Mouse (Mus musculus): ENCODE data around the gene 1700001P01Rik.
A peak's percentile ranks its signal among the peaks of the same experiment; 100 is the strongest.

The 1700001P01Rik gene

GRCm38 (mm10) chr11:97775808-97776496, at the start of gene 1700001P01Rik:
TSS of gene 1700001P01Rik (minus strand) at chr11:97775918.
- DNase-seq (ENCODE audit: low spot score), result no peak

- DNase-seq (ENCODE audit: low spot score), result no peak
These were observed 49.6 kb upstream of the 1700001P01Rik start for GRCm38 (mm10) chr11:97825295-97825694.

- no peak for DNase-seq (ENCODE audit: low spot score)
These were observed 49.2 kb upstream of the 1700001P01Rik start for GRCm38 (mm10) chr11:97824895-97825294.

GRCm38 (mm10) chr11:97824168-97824567, 48.5 kb upstream of the 1700001P01Rik start:
- no peak for DNase-seq (ENCODE audit: low spot score)

GRCm38 (mm10) chr11:97822840-97823603, 47.3 kb upstream of the 1700001P01Rik start:
- no peak for DNase-seq (ENCODE audit: low spot score)

GRCm38 (mm10) chr11:97821401-97822064, 45.8 kb upstream of the 1700001P01Rik start:
- no peak for DNase-seq (ENCODE audit: low spot score)

- peak; percentile 59 for DNase-seq (ENCODE audit: low spot score)
These were observed 45.1 kb upstream of the 1700001P01Rik start for GRCm38 (mm10) chr11:97820840-97821239.

- DNase-seq (ENCODE audit: low spot score), result no peak
These were observed 44.2 kb upstream of the 1700001P01Rik start for GRCm38 (mm10) chr11:97819923-97820322.

- DNase-seq (ENCODE audit: low spot score), result no peak
These were observed 43.4 kb upstream of the 1700001P01Rik start for GRCm38 (mm10) chr11:97819102-97819501.

GRCm38 (mm10) chr11:97818571-97818970, 42.9 kb upstream of the 1700001P01Rik start:
- DNase-seq (ENCODE audit: low spot score), result no peak

- no peak for DNase-seq (ENCODE audit: low spot score)
These were observed 42.3 kb upstream of the 1700001P01Rik start for GRCm38 (mm10) chr11:97818003-97818402.

- no peak for DNase-seq (ENCODE audit: low spot score)
These were observed 41.7 kb upstream of the 1700001P01Rik start for GRCm38 (mm10) chr11:97817379-97817778.

- DNase-seq (ENCODE audit: low spot score), result no peak
These were observed 41.2 kb upstream of the 1700001P01Rik start for GRCm38 (mm10) chr11:97816916-97817315.

- no peak for DNase-seq (ENCODE audit: low spot score)
These were observed 40.5 kb upstream of the 1700001P01Rik start for GRCm38 (mm10) chr11:97816176-97816575.

GRCm38 (mm10) chr11:97815736-97816135, 40.0 kb upstream of the 1700001P01Rik start:
- no peak for DNase-seq (ENCODE audit: low spot score)

- DNase-seq (ENCODE audit: low spot score), result no peak
These were observed 38.2 kb upstream of the 1700001P01Rik start for GRCm38 (mm10) chr11:97813746-97814515.

- DNase-seq (ENCODE audit: low spot score), result no peak
These were observed 37.4 kb upstream of the 1700001P01Rik start for GRCm38 (mm10) chr11:97813085-97813484.

GRCm38 (mm10) chr11:97812491-97812921, 36.8 kb upstream of the 1700001P01Rik start:
- peak; percentile 35 for DNase-seq (ENCODE audit: low spot score)

- no peak for DNase-seq (ENCODE audit: low spot score)
These were observed 36.0 kb upstream of the 1700001P01Rik start for GRCm38 (mm10) chr11:97811569-97812362.

- DNase-seq (ENCODE audit: low spot score), result no peak
These were observed 35.3 kb upstream of the 1700001P01Rik start for GRCm38 (mm10) chr11:97810970-97811369.

GRCm38 (mm10) chr11:97810356-97810755, 34.6 kb upstream of the 1700001P01Rik start:
- DNase-seq (ENCODE audit: low spot score), result no peak

Measured in MN1 (cell line).